Mouse (Mus musculus) MEL (cell line): ENCODE data around the gene Gp2. TPM values are rescaled to one million over a fixed set of nuclear protein-coding genes. Genes with fewer than 3 reads are reported as not detected.
A peak's percentile ranks its signal among the peaks of the same experiment; 100 is the strongest.

ENCODE experiments used
- DNase-seq: peaks from one replicate; pipeline ENCODE4 v3.0.0; 2011; ENCODE audit warnings: low read depth, low spot score
- H3K27ac ChIP-seq: 2 replicates; pipeline ENCODE4 v1.5.1; 2012; ENCODE audit warnings: low read depth, mild to moderate bottlenecking, control low read depth, low read length, moderate library complexity; ENCODE audit not compliant: control insufficient read depth
- H3K27me3 ChIP-seq, 2 experiments: fragments of 150-350 bp in 1 of 2; sonication (generic) in 1 of 2; 2 replicates each; pipeline ENCODE4 v1.6.1; 2012; ENCODE audit warnings: low read length in 2 of 2, mild to moderate bottlenecking in 2 of 2, improper control_type of control experiment in 1 of 2, moderate library complexity in 1 of 2; ENCODE audit not compliant: insufficient read depth in 2 of 2, control insufficient read depth in 1 of 2
- H3K36me3 ChIP-seq, 2 experiments: 2 replicates each; pipeline ENCODE4 v1.6.1; 2012 to 2014; ENCODE audit warnings: low read length in 2 of 2, improper control_type of control experiment in 1 of 2, inconsistent platforms in 1 of 2, mild to moderate bottlenecking in 1 of 2; ENCODE audit not compliant: insufficient read depth in 2 of 2, control insufficient read depth in 1 of 2
- H3K4me1 ChIP-seq, 2 experiments: fragments of 150-350 bp in 1 of 2; sonication (generic) in 1 of 2; 2 replicates each; pipeline ENCODE4 v1.6.1; 2012; ENCODE audit warnings: low read length in 2 of 2, improper control_type of control experiment in 1 of 2, mild to moderate bottlenecking in 1 of 2; ENCODE audit not compliant: insufficient read depth in 2 of 2, control insufficient read depth in 1 of 2
- H3K4me3 ChIP-seq, 2 experiments: fragments of 150-350 bp in 1 of 2; sonication (generic) in 1 of 2; 2 replicates each; pipeline ENCODE4 v1.5.1; 2012; ENCODE audit warnings: low read depth in 2 of 2, low read length in 2 of 2, mild to moderate bottlenecking in 2 of 2, moderate library complexity in 2 of 2, control low read depth in 1 of 2, improper control_type of control experiment in 1 of 2; ENCODE audit not compliant: control insufficient read depth in 1 of 2, insufficient read depth in 1 of 2
- H3K79me2 ChIP-seq: 2 replicates; pipeline ENCODE4 v1.6.1; 2012; ENCODE audit warnings: mild to moderate bottlenecking, low read length, moderate library complexity; ENCODE audit not compliant: control insufficient read depth, poor library complexity, insufficient read depth
- H3K9ac ChIP-seq: 2 replicates; pipeline ENCODE4 v1.6.1; 2012; ENCODE audit warnings: low read depth, mild to moderate bottlenecking, control low read depth, low read length, moderate library complexity; ENCODE audit not compliant: control insufficient read depth, poor library complexity, severe bottlenecking
- H3K9me3 ChIP-seq: fragments of 150-350 bp; sonication (generic); replicated peaks from 2 replicates; pipeline ENCODE4 v1.6.1; 2012; ENCODE audit warnings: mild to moderate bottlenecking, low read length, improper control_type of control experiment, moderate library complexity; ENCODE audit not compliant: insufficient read depth
- CTCF ChIP-seq, 3 experiments: IDR thresholded peaks in 2 of 3; conservative IDR thresholded peaks in 1 of 3; 2 replicates each; pipeline ENCODE4 v1.5.1; 2011 to 2012; ENCODE audit warnings: low read length in 3 of 3, low read depth in 2 of 3, mild to moderate bottlenecking in 2 of 3, improper control_type of control experiment in 1 of 3, inconsistent platforms in 1 of 3, mixed read lengths in 1 of 3, moderate library complexity in 1 of 3; ENCODE audit not compliant: control insufficient read depth in 1 of 3, insufficient read depth in 1 of 3, poor library complexity in 1 of 3, severe bottlenecking in 1 of 3
- E2F4 ChIP-seq: IDR thresholded peaks from 2 replicates; pipeline ENCODE4 v1.6.1; 2011; ENCODE audit warnings: low read depth, low read length, improper control_type of control experiment, borderline replicate concordance
- EP300 ChIP-seq, 2 experiments: IDR thresholded peaks; 2 replicates each; pipeline ENCODE4 v1.6.1; 2011; ENCODE audit warnings: improper control_type of control experiment in 2 of 2, low read length in 2 of 2, low read depth in 1 of 2, mild to moderate bottlenecking in 1 of 2
- ETS1 ChIP-seq: IDR thresholded peaks from 2 replicates; pipeline ENCODE4 v1.6.1; 2012; ENCODE audit warnings: low read depth, mild to moderate bottlenecking, inconsistent platforms, low read length, improper control_type of control experiment, moderate library complexity
- GATA1 ChIP-seq: IDR thresholded peaks from 2 replicates; pipeline ENCODE4 v1.6.1; 2011; ENCODE audit warnings: low read depth, low read length, improper control_type of control experiment
- HCFC1 ChIP-seq: IDR thresholded peaks from 2 replicates; pipeline ENCODE4 v1.6.1; 2012; ENCODE audit warnings: low read depth, mild to moderate bottlenecking, inconsistent platforms, low read length, improper control_type of control experiment, moderate library complexity
- KAT2A ChIP-seq: conservative IDR thresholded peaks from 2 replicates; pipeline ENCODE4 v1.6.1; 2012; ENCODE audit warnings: low read depth, low read length, improper control_type of control experiment, inconsistent platforms
- MAX ChIP-seq: IDR thresholded peaks from 2 replicates; pipeline ENCODE4 v1.6.1; 2011; ENCODE audit warnings: low read length, improper control_type of control experiment
- MXI1 ChIP-seq: IDR thresholded peaks from 2 replicates; pipeline ENCODE4 v1.6.1; 2011; ENCODE audit warnings: mild to moderate bottlenecking, low read depth, low read length, improper control_type of control experiment
- NRF1 ChIP-seq: IDR thresholded peaks from 2 replicates; pipeline ENCODE4 v1.6.1; 2014; ENCODE audit warnings: low read depth, mild to moderate bottlenecking, inconsistent platforms, low read length, improper control_type of control experiment, moderate library complexity; ENCODE audit not compliant: poor library complexity, insufficient read depth, severe bottlenecking
- POLR2AphosphoS2 ChIP-seq: IDR thresholded peaks from 2 replicates; pipeline ENCODE4 v1.6.1; 2011; ENCODE audit warnings: low read length, improper control_type of control experiment
- POLR2AphosphoS5 ChIP-seq: IDR thresholded peaks from 2 replicates; pipeline ENCODE4 v1.6.1; 2012; ENCODE audit warnings: low read depth, borderline replicate concordance, mild to moderate bottlenecking, inconsistent platforms, low read length, moderate library complexity, mixed read lengths
- RAD21 ChIP-seq: IDR thresholded peaks from 2 replicates; pipeline ENCODE4 v1.6.1; 2011; ENCODE audit warnings: mild to moderate bottlenecking, low read depth, low read length, improper control_type of control experiment
- RCOR1 ChIP-seq: IDR thresholded peaks from 2 replicates; pipeline ENCODE4 v1.6.1; 2012; ENCODE audit warnings: low read depth, mild to moderate bottlenecking, inconsistent platforms, low read length, improper control_type of control experiment
- SMC3 ChIP-seq: IDR thresholded peaks from 2 replicates; pipeline ENCODE4 v1.6.1; 2011; ENCODE audit warnings: low read depth, low read length, improper control_type of control experiment
- TAL1 ChIP-seq: IDR thresholded peaks from 2 replicates; pipeline ENCODE4 v1.6.1; 2012; ENCODE audit warnings: mild to moderate bottlenecking, inconsistent platforms, low read length, moderate library complexity, mixed read lengths
- TCF12 ChIP-seq: IDR thresholded peaks from 2 replicates; pipeline ENCODE4 v1.6.1; 2014; ENCODE audit warnings: low read depth, mild to moderate bottlenecking, inconsistent platforms, low read length, improper control_type of control experiment, moderate library complexity
- ZC3H11A ChIP-seq: IDR thresholded peaks from 2 replicates; pipeline ENCODE4 v1.6.1; 2012; ENCODE audit warnings: low read depth, mild to moderate bottlenecking, inconsistent platforms, low read length, improper control_type of control experiment
- ZKSCAN1 ChIP-seq: IDR thresholded peaks from 2 replicates; pipeline ENCODE4 v1.6.1; 2012; ENCODE audit warnings: low read depth, mild to moderate bottlenecking, inconsistent platforms, low read length, improper control_type of control experiment, moderate library complexity
- polyA plus RNA-seq, 2 experiments: library from polyadenylated mRNA; stranded (reverse) in 1 of 2; unstranded in 1 of 2; fragments of >175 nt in 1 of 2; fragments of >200 nt in 1 of 2; gene quantifications; 2 replicates each; pipeline versions ENCODE4 v1.2.1 to v1.2.4; 2012; ENCODE audit warnings: low replicate concordance in 2 of 2, low read depth in 1 of 2; ENCODE audit not compliant: insufficient read length in 2 of 2, insufficient read depth in 1 of 2, missing spikeins in 1 of 2
- total RNA-seq: library from RNA; depleted of rRNA; stranded (reverse); fragments of 300-350 nt; gene quantifications from 2 replicates; pipeline ENCODE4 v1.2.3, GENCODE M21; 2012

The Gp2 gene
- total and polyA plus RNA-seq, 3 experiments = not detected

DNA sequence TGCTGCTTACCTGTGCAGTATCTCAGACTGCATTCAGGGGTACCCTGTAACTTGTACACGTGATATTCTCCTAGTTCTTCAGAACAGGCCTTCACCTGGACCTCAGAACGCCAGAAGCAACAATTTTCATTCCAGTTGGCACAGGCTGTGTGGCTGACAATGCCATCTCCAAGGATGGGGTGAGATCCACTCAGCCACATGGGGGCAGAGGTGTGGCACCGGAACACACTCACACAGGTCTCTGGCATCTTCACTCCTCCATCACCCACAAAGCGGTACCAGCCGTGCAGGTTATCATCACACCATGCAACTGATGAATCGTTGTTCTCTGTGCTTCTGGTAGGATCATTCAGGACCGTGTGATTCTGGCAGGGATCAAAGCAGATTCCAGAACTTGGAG is 4.9 kb downstream of the Gp2 start:
- DNase-seq = no peak
- no peaks in the 10 kb centered on the region for H3K9me3 ChIP-seq
- H3K4me3 ChIP-seq = no peak overlapping the region
- TF ChIP-seq MXI1 = no peak
- TF ChIP-seq TCF12 = no peak
- no peak for TF ChIP-seq POLR2AphosphoS2
- no peak for TF ChIP-seq POLR2AphosphoS5
- no peak for TF ChIP-seq HCFC1
- H3K36me3 ChIP-seq = no peaks in the 10 kb centered on the region
- no peaks in the 10 kb centered on the region for H3K27me3 ChIP-seq
- no peak overlapping the region for H3K27ac ChIP-seq
- H3K79me2 ChIP-seq = no peaks in the 10 kb centered on the region
- no peaks in the 10 kb centered on the region for H3K4me1 ChIP-seq
- no peak overlapping the region for H3K9ac ChIP-seq

GRCm38 (mm10) chr7:119443849-119444248 is 15.2 kb downstream of the Gp2 start:
- Histone ChIP-seq H3K27me3 (no peaks in the 10 kb centered on the region), H3K36me3 (no peaks in the 10 kb centered on the region), H3K9ac (no peak overlapping the region), H3K79me2 (no peaks in the 10 kb centered on the region), H3K4me3 (no peak overlapping the region), H3K27ac (no peak overlapping the region), H3K9me3 (no peaks in the 10 kb centered on the region), H3K4me1 (peaks cover 0 to 3% of the 10 kb centered on the region in 2 experiments; a peak in 2 of 4 replicates)
- peak; percentile 39 for TF ChIP-seq SMC3
- peak in 2 of 3 experiments; percentile 3 to 26; a peak in 1 of 6 replicates for TF ChIP-seq CTCF (IDR thresholded peaks at IDR 0.05 in 2 of 3, conservative IDR thresholded peaks at IDR 0.05 in 1 of 3; ENCODE audit: control insufficient read depth in 1 of 3, insufficient read depth in 1 of 3, low read depth in 2 of 3, low read length in 3 of 3, poor library complexity in 1 of 3, severe bottlenecking in 1 of 3)
- peak; percentile 12 for TF ChIP-seq RAD21
- TF ChIP-seq NRF1 = no peak
- peak; percentile 4 for DNase-seq

DNA sequence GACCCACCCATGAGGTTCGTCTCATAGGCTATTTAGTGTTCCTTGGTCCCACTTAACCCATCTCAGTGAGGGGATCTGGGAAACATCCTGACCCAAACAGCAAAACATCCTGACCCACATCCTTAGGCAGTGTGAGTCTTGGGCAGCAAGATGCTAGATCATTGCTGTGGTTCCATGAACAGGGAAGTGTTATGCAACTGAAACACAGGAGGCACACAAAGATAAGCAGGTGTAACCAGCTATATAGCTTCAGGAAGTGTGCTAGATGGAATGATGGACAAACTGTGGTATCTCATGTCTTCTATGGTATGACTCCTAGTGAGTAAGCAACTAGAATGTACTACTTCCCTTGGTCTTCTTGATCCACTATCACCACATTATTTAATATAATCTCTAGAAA is 17.1 kb downstream of the Gp2 start:
- no peak overlapping the region for H3K4me3 ChIP-seq
- H3K36me3 ChIP-seq = no peaks in the 10 kb centered on the region
- DNase-seq = peak; percentile 32
- H3K27ac ChIP-seq = no peak overlapping the region; the same call in 1 of the 2 replicates
- H3K4me1 ChIP-seq = peaks cover 0 to 3% of the 10 kb centered on the region in 2 experiments; a peak in 2 of 4 replicates
- no peaks in the 10 kb centered on the region for H3K9me3 ChIP-seq
- H3K79me2 ChIP-seq = no peaks in the 10 kb centered on the region
- H3K9ac ChIP-seq = no peak overlapping the region
- no peak for TF ChIP-seq ZKSCAN1
- peak; percentile 37; the same call in 1 of the 2 replicates for TF ChIP-seq ETS1
- TF ChIP-seq EP300 (IDR thresholded peaks at IDR 0.05; ENCODE audit: low read depth in 1 of 2, low read length in 2 of 2) = peak; percentile 70 to 83
- no peak for TF ChIP-seq MXI1
- peak; percentile 76 for TF ChIP-seq TAL1
- TF ChIP-seq KAT2A = no peak
- no peak for TF ChIP-seq ZC3H11A
- peak; percentile 67; the same call in 1 of the 2 replicates for TF ChIP-seq TCF12
- TF ChIP-seq RCOR1 = 0 out of 2 replicates have a peak, but pooled peaks have one; percentile 32
- TF ChIP-seq MAX = no peak
- TF ChIP-seq E2F4 = no peak
- no peak for TF ChIP-seq HCFC1
- peak; percentile 40; the same call in 1 of the 2 replicates for TF ChIP-seq GATA1
- no peaks in the 10 kb centered on the region for H3K27me3 ChIP-seq
